Mouse (Mus musculus): ENCODE measurements around the gene Actr3b. TPM values are rescaled to one million over a fixed set of nuclear protein-coding genes. Genes with fewer than 3 reads are reported as not detected.

Actr3b gene
- polyA plus RNA-seq, 1 experiment from 2014 or later = 0.53 TPM

DNA sequence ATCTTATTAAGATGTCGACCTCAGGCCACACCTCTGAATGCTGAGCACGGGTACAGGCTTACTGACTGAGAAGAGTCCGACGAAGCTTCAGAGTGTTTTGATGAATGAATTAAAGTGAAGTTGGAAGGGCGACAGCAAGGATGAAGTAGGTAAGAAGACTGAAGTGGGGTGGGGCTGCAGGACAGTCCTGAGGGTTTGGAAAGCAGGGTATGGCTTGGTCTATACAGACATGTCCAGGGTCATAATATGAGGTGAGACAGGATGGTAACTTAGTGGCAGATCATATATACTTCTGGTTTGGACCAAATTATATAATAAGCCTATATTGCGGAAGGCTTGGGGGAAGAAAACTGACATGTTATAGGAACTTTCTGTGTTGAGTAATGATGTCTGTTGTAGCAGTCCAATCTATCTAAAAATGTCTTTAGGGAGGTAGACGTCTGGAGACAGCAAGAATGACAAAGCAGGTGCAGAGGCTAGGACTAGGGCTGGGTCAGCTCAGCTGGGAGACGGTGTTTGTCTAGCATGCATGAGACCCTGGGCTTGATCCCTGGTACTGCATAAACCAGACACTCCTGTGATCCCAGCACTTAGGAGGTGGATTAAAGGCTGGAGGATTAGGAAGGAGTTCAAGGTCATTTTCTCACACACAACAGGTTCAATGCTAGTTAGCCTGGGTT, 6.1 kb upstream of the Actr3b start:
- Histone ChIP-seq H3K27me3 (replicated peaks; ENCODE audit: insufficient read depth, low read length) (no peaks in the 10 kb centered on the region), H3K36me3 (ENCODE audit: insufficient read depth, low read length) (no peaks in the 10 kb centered on the region), H3K9ac (replicated peaks; ENCODE audit: low read depth) (no peak overlapping the region), H3K9me3 (ENCODE audit: low read length) (no peaks in the 10 kb centered on the region), H3K4me1 (ENCODE audit: insufficient read depth, low read depth, low read length) (no peaks in the 10 kb centered on the region), H3K4me2 (replicated peaks; ENCODE audit: low read depth, low read length) (no peak overlapping the region), H3K4me3 (ENCODE audit: low read depth, low read length) (no peak overlapping the region), H3K27ac (ENCODE audit: low read length) (no peak overlapping the region)
- DNase-seq (ENCODE audit: low spot score) (no peak), ATAC-seq (no peak)
- TF ChIP-seq EP300 (IDR thresholded peaks at IDR 0.05) (no peak), CTCF (IDR thresholded peaks at IDR 0.05) (no peak)
- WGBS = 35% methylated on average over 8 of the region's 8 CpGs

DNA sequence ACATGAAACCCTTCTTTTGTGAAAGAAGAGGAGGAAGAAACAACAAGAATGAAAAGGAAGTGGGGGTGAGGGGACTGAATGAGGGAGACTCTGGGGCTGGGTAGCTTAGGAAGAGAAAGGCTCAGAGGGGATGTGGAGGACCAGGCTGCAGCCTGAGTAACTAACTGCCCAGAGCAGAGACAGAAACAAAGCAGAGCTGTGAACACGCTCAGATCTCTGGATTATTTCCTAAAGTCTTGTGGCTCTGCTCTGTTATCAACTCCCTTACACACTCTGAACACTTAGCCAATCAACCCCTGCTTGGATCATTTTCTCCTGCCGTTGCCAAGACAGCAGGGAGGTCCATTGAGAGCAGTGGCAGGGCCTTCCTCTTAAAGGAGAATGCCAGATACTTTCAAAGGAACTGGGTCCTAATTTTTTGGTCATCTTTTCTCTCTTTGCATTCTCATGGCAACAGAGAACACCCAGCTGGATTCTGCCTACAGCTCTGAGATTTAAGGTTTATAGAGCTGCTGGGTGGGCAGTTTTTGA, 5.5 kb upstream of the Actr3b start:
- WGBS = 15% methylated on average over 2 of the region's 2 CpGs
- peak; percentile 66 for ATAC-seq
- Histone ChIP-seq H3K4me2 (replicated peaks; ENCODE audit: low read depth, low read length) (no peak overlapping the region), H3K27ac (ENCODE audit: low read length) (no peak overlapping the region), H3K36me3 (ENCODE audit: insufficient read depth, low read length) (no peaks in the 10 kb centered on the region), H3K9me3 (ENCODE audit: low read length) (no peaks in the 10 kb centered on the region), H3K4me3 (ENCODE audit: low read depth, low read length) (no peak overlapping the region), H3K4me1 (ENCODE audit: insufficient read depth, low read depth, low read length) (no peaks in the 10 kb centered on the region), H3K27me3 (replicated peaks; ENCODE audit: insufficient read depth, low read length) (no peaks in the 10 kb centered on the region), H3K9ac (replicated peaks; ENCODE audit: low read depth) (no peak overlapping the region)
- DNase-seq (ENCODE audit: low spot score) = peak; percentile 72
- no peak for TF ChIP-seq CTCF (IDR thresholded peaks at IDR 0.05)
- no peak for TF ChIP-seq EP300 (IDR thresholded peaks at IDR 0.05)

DNA sequence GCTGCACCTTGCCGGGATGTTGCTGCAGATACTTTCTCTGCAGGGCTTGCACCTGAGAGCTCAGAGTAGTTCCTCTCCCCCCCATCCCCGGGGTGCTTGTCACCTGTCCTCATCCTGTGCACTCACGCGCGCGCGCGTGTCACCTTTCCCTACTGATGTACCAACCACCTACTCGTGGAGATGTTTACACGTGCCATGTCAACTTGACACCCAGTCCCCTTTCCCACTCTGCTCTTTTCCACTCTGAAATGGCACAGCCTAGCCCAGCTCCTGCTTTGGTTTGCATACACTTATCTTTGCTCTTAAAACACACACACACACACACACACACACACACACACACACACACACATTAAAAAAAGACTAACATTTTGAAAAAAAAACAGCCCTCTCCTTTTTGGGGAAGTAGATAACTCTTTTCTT, 624 bp downstream of the Actr3b start:
- Histone ChIP-seq H3K9ac (replicated peaks; ENCODE audit: low read depth) (no peak overlapping the region), H3K27ac (ENCODE audit: low read length) (no peak overlapping the region), H3K27me3 (replicated peaks; ENCODE audit: insufficient read depth, low read length) (no peaks in the 10 kb centered on the region), H3K4me2 (replicated peaks; ENCODE audit: low read depth, low read length) (peak overlapping the region; percentile 91), H3K36me3 (ENCODE audit: insufficient read depth, low read length) (no peaks in the 10 kb centered on the region), H3K9me3 (ENCODE audit: low read length) (no peaks in the 10 kb centered on the region), H3K4me1 (ENCODE audit: insufficient read depth, low read depth, low read length) (peaks cover 3% of the 10 kb centered on the region; the same call in 1 of the 2 replicates), H3K4me3 (ENCODE audit: low read depth, low read length) (peak overlapping the region; percentile 50; the same call in 1 of the 2 replicates)
- ATAC-seq (peak; percentile 6; the same call in 1 of the 2 replicates), DNase-seq (ENCODE audit: low spot score) (no peak)
- no peak for TF ChIP-seq EP300 (IDR thresholded peaks at IDR 0.05)
- no peak for TF ChIP-seq CTCF (IDR thresholded peaks at IDR 0.05)
- 4% methylated on average over 10 of the region's 10 CpGs for WGBS

DNA sequence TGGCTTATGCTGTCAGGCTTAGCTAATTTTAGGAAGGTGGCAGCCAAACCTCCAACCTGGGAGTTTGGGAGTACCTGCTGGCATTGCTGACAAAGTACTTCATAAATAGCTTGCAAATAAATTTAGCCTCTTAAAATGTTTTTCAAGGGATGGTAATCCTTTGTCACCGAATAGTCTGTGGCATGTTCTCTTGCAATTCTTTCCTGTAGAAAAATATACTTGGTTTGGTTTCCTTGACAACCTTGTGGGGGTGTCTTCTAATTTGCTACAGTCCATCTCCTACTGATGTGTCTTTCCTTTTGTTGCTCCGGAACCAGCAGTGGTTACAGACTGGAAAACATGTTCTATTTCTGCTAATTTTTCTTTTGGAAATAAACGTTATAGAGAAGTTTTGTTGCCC, 1.1 kb downstream of the Actr3b start:
- WGBS = 57% methylated on average over 3 of the region's 3 CpGs
- no peak for ATAC-seq
- TF ChIP-seq EP300 (IDR thresholded peaks at IDR 0.05) = no peak
- no peak for TF ChIP-seq CTCF (IDR thresholded peaks at IDR 0.05)
- H3K4me1 ChIP-seq (ENCODE audit: insufficient read depth, low read depth, low read length) = peaks cover 3% of the 10 kb centered on the region; the same call in 1 of the 2 replicates
- no peaks in the 10 kb centered on the region for H3K9me3 ChIP-seq (ENCODE audit: low read length)
- H3K4me2 ChIP-seq (replicated peaks; ENCODE audit: low read depth, low read length) = no peak overlapping the region
- no peak overlapping the region for H3K27ac ChIP-seq (ENCODE audit: low read length)
- no peaks in the 10 kb centered on the region for H3K36me3 ChIP-seq (ENCODE audit: insufficient read depth, low read length)
- H3K4me3 ChIP-seq (ENCODE audit: low read depth, low read length) = no peak overlapping the region
- DNase-seq (ENCODE audit: low spot score) = no peak
- H3K27me3 ChIP-seq (replicated peaks; ENCODE audit: insufficient read depth, low read length) = no peaks in the 10 kb centered on the region
- no peak overlapping the region for H3K9ac ChIP-seq (replicated peaks; ENCODE audit: low read depth)

DNA sequence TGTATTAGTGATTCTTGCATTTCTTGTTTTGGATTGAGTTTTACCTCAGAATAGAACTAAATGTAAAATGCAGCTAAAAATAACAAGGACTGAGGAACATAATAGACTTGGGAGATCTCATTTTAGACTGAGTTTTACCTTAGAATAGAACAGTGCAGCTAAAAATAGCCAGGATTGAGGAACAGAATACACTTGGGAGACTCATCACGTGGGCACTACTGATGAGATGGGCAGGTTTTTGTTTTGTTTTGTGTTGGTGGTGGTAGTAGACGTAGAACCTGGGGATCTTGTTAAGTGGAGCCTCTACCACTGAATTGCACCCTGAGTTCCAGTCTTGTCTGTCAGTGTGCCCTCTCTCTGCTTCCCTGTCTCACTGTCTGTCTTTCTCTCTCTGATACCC, 2.1 kb downstream of the Actr3b start:
- TF ChIP-seq CTCF (IDR thresholded peaks at IDR 0.05) (no peak), EP300 (IDR thresholded peaks at IDR 0.05) (no peak)
- peaks cover 3% of the 10 kb centered on the region; the same call in 1 of the 2 replicates for H3K4me1 ChIP-seq (ENCODE audit: insufficient read depth, low read depth, low read length)
- H3K27me3 ChIP-seq (replicated peaks; ENCODE audit: insufficient read depth, low read length) = no peaks in the 10 kb centered on the region
- 73% methylated on average over 2 of the region's 2 CpGs for WGBS
- no peak overlapping the region for H3K9ac ChIP-seq (replicated peaks; ENCODE audit: low read depth)
- H3K27ac ChIP-seq (ENCODE audit: low read length) = no peak overlapping the region
- no peaks in the 10 kb centered on the region for H3K9me3 ChIP-seq (ENCODE audit: low read length)
- no peak for ATAC-seq
- H3K36me3 ChIP-seq (ENCODE audit: insufficient read depth, low read length) = no peaks in the 10 kb centered on the region
- DNase-seq (ENCODE audit: low spot score) = no peak
- no peak overlapping the region for H3K4me2 ChIP-seq (replicated peaks; ENCODE audit: low read depth, low read length)
- no peak overlapping the region for H3K4me3 ChIP-seq (ENCODE audit: low read depth, low read length)

DNA sequence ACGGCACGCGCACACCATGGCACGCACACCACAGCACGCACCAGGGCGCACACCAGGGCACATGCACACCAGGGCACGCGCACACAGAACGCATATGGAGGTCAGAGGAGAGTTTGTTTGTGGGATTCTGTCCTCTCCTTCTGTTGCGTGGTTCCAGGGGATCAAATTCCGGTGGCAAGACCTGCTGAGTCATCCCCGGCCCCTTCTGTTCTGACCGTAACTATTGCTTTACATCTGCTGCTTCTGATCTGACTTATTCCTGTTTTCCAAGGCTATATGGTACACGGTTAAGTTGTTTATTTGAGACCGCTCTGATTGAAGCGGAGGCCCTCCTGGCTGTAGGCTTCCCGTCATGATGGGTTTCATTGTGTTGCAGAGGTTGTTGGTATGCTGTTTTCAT, 9.2 kb downstream of the Actr3b start:
- TF ChIP-seq CTCF (IDR thresholded peaks at IDR 0.05) (no peak), EP300 (IDR thresholded peaks at IDR 0.05) (no peak)
- Histone ChIP-seq H3K9me3 (ENCODE audit: low read length) (no peaks in the 10 kb centered on the region), H3K4me3 (ENCODE audit: low read depth, low read length) (no peak overlapping the region), H3K4me2 (replicated peaks; ENCODE audit: low read depth, low read length) (no peak overlapping the region), H3K27me3 (replicated peaks; ENCODE audit: insufficient read depth, low read length) (no peaks in the 10 kb centered on the region), H3K9ac (replicated peaks; ENCODE audit: low read depth) (no peak overlapping the region), H3K36me3 (ENCODE audit: insufficient read depth, low read length) (no peaks in the 10 kb centered on the region), H3K4me1 (ENCODE audit: insufficient read depth, low read depth, low read length) (no peaks in the 10 kb centered on the region), H3K27ac (ENCODE audit: low read length) (no peak overlapping the region)
- WGBS = 54% methylated on average over 17 of the region's 17 CpGs
- no peak for ATAC-seq
- DNase-seq (ENCODE audit: low spot score) = no peak
